In the genomic region with DNA sequence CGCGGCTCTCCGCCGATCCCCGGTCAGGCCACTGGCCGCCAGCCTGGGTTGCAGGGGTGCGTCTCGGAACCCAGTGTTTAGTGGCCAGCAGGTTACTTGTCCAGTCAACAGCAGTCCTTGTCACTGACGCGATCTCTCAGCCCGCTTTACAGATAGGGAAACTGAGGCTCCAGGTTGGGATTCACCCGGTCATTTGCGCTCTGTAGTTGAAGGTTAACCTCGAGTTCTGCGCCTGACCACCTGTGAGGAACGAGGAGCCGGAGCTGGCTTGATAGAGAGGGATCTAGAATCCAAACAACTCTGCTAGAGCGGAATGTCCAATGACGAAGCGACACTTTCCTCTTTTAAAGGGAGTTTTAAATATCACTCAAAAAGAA, we compare ENCODE assay signal across 8 mouse cellular contexts. TPM values are rescaled to one million over a fixed set of nuclear protein-coding genes. Genes with fewer than 3 reads are reported as not detected.
DNase-seq lines count a peak whose midpoint lies in the region; ATAC-seq and TF ChIP-seq lines count a peak whose summit lies in the region.

Gene Ate1 (minus strand): TSS at position 321 of the 377 bp plus-strand sequence.

- H3K4me3 ChIP-seq in neural tube, embryonic 11.5 days (ENCODE audit: low read depth, low read length) = peak within 1 kb of the TSS; percentile 83
- peak within 1 kb of the TSS; percentile 90 for H3K4me3 ChIP-seq in embryonic facial prominence, embryonic 13.5 days
- H3K4me3 ChIP-seq in heart, embryonic 15.5 days = peak within 1 kb of the TSS; percentile 87
- peak within 1 kb of the TSS; percentile 88 for H3K4me3 ChIP-seq in myocyte

- H3K27me3 ChIP-seq in neural tube, embryonic 11.5 days (ENCODE audit: control insufficient read depth, insufficient read depth, low read length) = no peaks in the 10 kb centered on the region
- H3K27me3 ChIP-seq in embryonic facial prominence, embryonic 13.5 days = no peaks in the 10 kb centered on the region
- H3K27me3 ChIP-seq in heart, embryonic 15.5 days = no peaks in the 10 kb centered on the region
- no peaks in the 10 kb centered on the region for H3K27me3 ChIP-seq in myocyte (ENCODE audit: control insufficient read depth, insufficient read depth, insufficient read length)

- H3K9me3 ChIP-seq in neural tube, embryonic 11.5 days (ENCODE audit: control insufficient read depth, low read length) = no peaks in the 10 kb centered on the region
- H3K9me3 ChIP-seq in embryonic facial prominence, embryonic 13.5 days = no peaks in the 10 kb centered on the region
- H3K9me3 ChIP-seq in heart, embryonic 15.5 days (replicated peaks) = no peaks in the 10 kb centered on the region

- intact Hi-C loops in left cerebral cortex, postnatal 14 days (cut with DNase I) = no loop called here

- H3K9ac ChIP-seq in neural tube, embryonic 11.5 days (ENCODE audit: low read length) = peak within 1 kb of the TSS; percentile 96
- H3K9ac ChIP-seq in embryonic facial prominence, embryonic 13.5 days = peak within 1 kb of the TSS; percentile 95
- peak within 1 kb of the TSS; percentile 97 for H3K9ac ChIP-seq in heart, embryonic 15.5 days

- peaks cover 38% of the 10 kb centered on the region for H3K79me2 ChIP-seq in myocyte (ENCODE audit: control insufficient read depth, insufficient read depth)

- H3K4me2 ChIP-seq in neural tube, embryonic 11.5 days (ENCODE audit: low read depth) = peak within 1 kb of the TSS; percentile 82
- peak within 1 kb of the TSS; percentile 83 for H3K4me2 ChIP-seq in embryonic facial prominence, embryonic 13.5 days
- H3K4me2 ChIP-seq in heart, embryonic 15.5 days = peak within 1 kb of the TSS; percentile 89
- H3K4me2 ChIP-seq in myocyte (ENCODE audit: low read depth) = peak within 1 kb of the TSS; percentile 84

- H3K27ac ChIP-seq in neural tube, embryonic 11.5 days (ENCODE audit: low read depth, low read length) = peak within 1 kb of the TSS; percentile 96
- peak within 1 kb of the TSS; percentile 95 for H3K27ac ChIP-seq in embryonic facial prominence, embryonic 13.5 days
- peak within 1 kb of the TSS; percentile 99 for H3K27ac ChIP-seq in heart, embryonic 15.5 days

- no peaks in the 10 kb centered on the region for H3K36me3 ChIP-seq in neural tube, embryonic 11.5 days (ENCODE audit: control insufficient read depth, insufficient read depth, low read length)
- H3K36me3 ChIP-seq in embryonic facial prominence, embryonic 13.5 days = no peaks in the 10 kb centered on the region; the same call in 1 of the 2 replicates
- peaks cover 2% of the 10 kb centered on the region; the same call in 1 of the 2 replicates for H3K36me3 ChIP-seq in heart, embryonic 15.5 days
- H3K36me3 ChIP-seq in myocyte (ENCODE audit: control insufficient read depth, insufficient read depth) = no peaks in the 10 kb centered on the region

- no peak for TF ChIP-seq POLR2A in myocyte (IDR thresholded peaks at IDR 0.05; ENCODE audit: insufficient read length, low read depth)

- no peak for ATAC-seq in neural tube, embryonic 11.5 days (ENCODE audit: insufficient read depth, low FRiP score, low TSS enrichment)
- no peak for ATAC-seq in embryonic facial prominence, embryonic 13.5 days (ENCODE audit: insufficient number of reproducible peaks, insufficient read depth, low FRiP score, low TSS enrichment, low read depth)
- ATAC-seq in heart, embryonic 15.5 days (replicated peaks; ENCODE audit: insufficient number of reproducible peaks, insufficient read depth, low FRiP score, low read depth) = no peak

- peak within 1 kb of the TSS; percentile 82 for H3ac ChIP-seq in myocyte (ENCODE audit: control insufficient read depth, insufficient read length)

- no peak for DNase-seq in neural tube, embryonic 11.5 days (ENCODE audit: low spot score)
- no peak for DNase-seq in neural tube, embryonic 10.5 days (ENCODE audit: extremely low spot score, low spot score)
- no peak for DNase-seq in left cerebral cortex, postnatal 14 days (ENCODE audit: low spot score in 2 of 2)
- DNase-seq in urinary bladder, postnatal 4 days (ENCODE audit: low spot score in 2 of 2) = no peak
- no peak for DNase-seq in testis, postnatal 10 days (ENCODE audit: low spot score)

- WGBS in neural tube, embryonic 11.5 days = 21% methylated on average over 20 of the region's 20 CpGs
- WGBS in embryonic facial prominence, embryonic 13.5 days = 18% methylated on average over 20 of the region's 20 CpGs
- 17% methylated on average over 20 of the region's 20 CpGs for WGBS in heart, embryonic 15.5 days

- H3K4me1 ChIP-seq in neural tube, embryonic 11.5 days (ENCODE audit: control insufficient read depth, insufficient read depth, low read length) = 0 out of 2 replicates have a peak, but pooled peaks cover 6% of the 10 kb centered on the region
- H3K4me1 ChIP-seq in embryonic facial prominence, embryonic 13.5 days = peaks cover 18% of the 10 kb centered on the region
- peaks cover 23% of the 10 kb centered on the region for H3K4me1 ChIP-seq in heart, embryonic 15.5 days (replicated peaks)

TF ChIP-seq in myocyte, 11 proteins besides CTCF, POLR2A, EP300 and RAD21:
- TF ChIP-seq USF1 (IDR thresholded peaks at IDR 0.05; ENCODE audit: low read depth) = no peak
- no peak for TF ChIP-seq E2F4 (IDR thresholded peaks at IDR 0.05; ENCODE audit: insufficient read depth)
- no peak for TF ChIP-seq POLR2AphosphoS2 (IDR thresholded peaks at IDR 0.05; ENCODE audit: insufficient read length, low read depth)
- TF ChIP-seq MYOG (IDR thresholded peaks at IDR 0.05; ENCODE audit: control insufficient read depth in 1 of 3, insufficient read depth in 1 of 3, insufficient read length in 2 of 3, low read depth in 2 of 3) = no peak
- TF ChIP-seq TCF3 (IDR thresholded peaks at IDR 0.05; ENCODE audit: insufficient read length, low read depth) = no peak
- TF ChIP-seq MAX (IDR thresholded peaks at IDR 0.05; ENCODE audit: low read depth) = no peak
- no peak for TF ChIP-seq TCF12 (IDR thresholded peaks at IDR 0.05; ENCODE audit: insufficient read depth, poor library complexity, severe bottlenecking)
- TF ChIP-seq MYOD1 (IDR thresholded peaks at IDR 0.05; ENCODE audit: control insufficient read depth in 1 of 3, insufficient read length in 2 of 3, low read depth in 2 of 3) = no peak
- TF ChIP-seq CEBPB (IDR thresholded peaks at IDR 0.05; ENCODE audit: insufficient read depth, poor library complexity, severe bottlenecking) = no peak
- no peak for TF ChIP-seq SRF (IDR thresholded peaks at IDR 0.05; ENCODE audit: control insufficient read depth, insufficient read length, low read depth)
- TF ChIP-seq REST (IDR thresholded peaks at IDR 0.05; ENCODE audit: insufficient read depth, insufficient read length) = no peak

RNA-seq across cellular contexts. Expression of gene Ate1, which starts in this region (rescaled TPM):
- polyA plus RNA-seq in neural tube, embryonic 11.5 days (2014; fragmentation: Nextera tagmentation; extraction: Ambion mirVana) = 53.0 and 59.9 TPM in 2 replicates
- polyA plus RNA-seq in embryonic facial prominence, embryonic 13.5 days (2015; fragmentation: Nextera tagmentation; extraction: Ambion mirVana) = 56.3 and 72.3 TPM in 2 replicates
- polyA plus RNA-seq in heart, embryonic 15.5 days (2015; fragmentation: Nextera tagmentation; extraction: Ambion mirVana) = 55.4 and 63.7 TPM in 2 replicates
- total RNA-seq in left cerebral cortex, postnatal 14 days (2021) = 10 to 100 TPM; 52.2 to 54.0 TPM
- polyA plus RNA-seq in myocyte (2012; fragmentation: generic; extraction: Trizol) = 9.8 TPM
